Mouse (Mus musculus): ENCODE measurements around the gene Cdca4.
"Not testable (repeated sequence)": the region's sequence is repeated elsewhere in the genome, so short reads cannot be mapped to it uniquely, and the experiment has no call there.

Gene Cdca4

DNA sequence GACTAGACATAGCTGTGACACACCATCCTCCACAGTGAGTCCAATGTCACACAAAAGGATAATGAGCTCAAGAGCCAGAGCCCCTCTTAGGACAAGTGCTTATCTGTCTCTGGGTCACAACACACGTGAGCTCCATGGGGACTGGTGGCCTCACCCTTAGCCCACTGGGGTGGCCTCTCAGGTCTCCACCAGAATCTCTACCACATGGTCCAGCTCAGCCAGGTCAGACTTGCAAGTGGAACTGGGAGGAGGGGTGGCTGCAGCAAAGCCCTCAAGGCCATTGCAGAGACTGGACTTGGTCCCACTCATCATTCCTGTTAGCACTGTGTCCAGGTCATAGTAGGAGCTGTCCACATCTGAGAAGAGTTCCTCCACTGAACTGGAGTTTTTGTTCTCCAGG is 8.0 kb downstream of the Cdca4 start:
- H3K27me3 ChIP-seq (ENCODE audit: control insufficient read depth, insufficient read depth, low read length, poor library complexity, severe bottlenecking) = no peaks in the 10 kb centered on the region
- peaks cover 7% of the 10 kb centered on the region for H3K36me3 ChIP-seq (ENCODE audit: control insufficient read depth, insufficient read depth, low read length, poor library complexity, severe bottlenecking)
- DNase-seq (ENCODE audit: low read depth, low spot score) = no peak

DNA sequence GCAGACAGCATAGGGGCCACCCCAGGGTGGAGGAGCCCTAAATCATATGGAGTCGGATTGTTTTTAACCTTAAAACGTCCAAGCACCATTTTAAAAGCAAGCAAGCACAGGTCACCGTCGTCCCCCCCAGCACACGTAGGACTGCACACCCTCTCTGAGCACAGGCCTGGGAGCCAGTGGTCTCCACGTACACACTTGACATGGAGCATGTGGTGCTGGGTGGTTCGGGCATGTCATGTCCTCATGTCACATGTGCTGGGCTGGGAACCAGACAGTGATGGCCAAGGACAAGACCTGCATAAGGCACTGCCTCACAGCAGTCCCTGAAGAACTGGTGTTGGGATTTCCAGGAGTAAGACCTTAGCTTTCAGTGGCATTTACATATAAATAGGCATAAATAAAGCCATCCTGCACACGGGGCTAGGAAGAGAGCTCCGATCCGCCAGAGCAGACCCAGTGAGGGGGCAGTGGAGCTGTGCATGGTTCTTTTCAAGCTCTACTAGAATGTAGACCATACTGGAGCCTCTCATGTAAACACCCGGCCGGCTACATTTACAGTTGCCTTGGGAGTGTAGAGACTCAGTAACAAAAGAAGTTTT is 8.7 kb downstream of the Cdca4 start:
- Histone ChIP-seq H3K27me3 (ENCODE audit: control insufficient read depth, insufficient read depth, low read length, poor library complexity, severe bottlenecking) (no peaks in the 10 kb centered on the region), H3K36me3 (ENCODE audit: control insufficient read depth, insufficient read depth, low read length, poor library complexity, severe bottlenecking) (peaks cover 5% of the 10 kb centered on the region)
- no peak for DNase-seq (ENCODE audit: low read depth, low spot score)

DNA sequence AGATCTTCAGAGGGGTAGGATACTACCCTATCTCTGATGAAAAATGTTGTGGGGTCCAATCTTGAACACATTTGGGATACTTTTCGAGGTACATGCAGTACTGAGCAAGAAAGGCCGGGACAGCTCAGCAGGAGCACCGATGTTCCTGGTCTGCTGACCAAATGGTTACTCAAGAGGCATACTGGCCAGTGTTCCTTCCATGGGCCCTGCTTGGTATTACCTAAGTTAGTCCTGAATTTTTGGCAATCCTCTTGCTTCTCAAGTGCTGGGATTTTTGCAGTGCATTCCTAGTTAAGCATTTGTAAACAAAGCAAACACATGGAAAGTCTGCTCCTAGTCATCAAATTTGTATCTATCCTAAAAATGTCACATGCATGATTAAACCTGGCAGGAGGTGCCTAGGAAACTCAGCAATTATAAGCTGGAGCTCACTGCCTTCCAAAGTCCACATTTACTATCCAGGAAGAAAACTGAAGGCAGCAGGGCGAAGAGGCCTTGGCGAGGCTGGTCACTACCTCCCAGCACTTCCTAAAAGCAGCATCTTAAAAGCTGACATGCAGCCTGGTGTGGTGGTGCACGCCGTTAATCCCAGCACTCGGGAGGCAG is 10.1 kb downstream of the Cdca4 start:
- H3K36me3 ChIP-seq (ENCODE audit: control insufficient read depth, insufficient read depth, low read length, poor library complexity, severe bottlenecking) = peaks cover 5% of the 10 kb centered on the region
- H3K27me3 ChIP-seq (ENCODE audit: control insufficient read depth, insufficient read depth, low read length, poor library complexity, severe bottlenecking) = no peaks in the 10 kb centered on the region
- DNase-seq (ENCODE audit: low read depth, low spot score) = no peak

DNA sequence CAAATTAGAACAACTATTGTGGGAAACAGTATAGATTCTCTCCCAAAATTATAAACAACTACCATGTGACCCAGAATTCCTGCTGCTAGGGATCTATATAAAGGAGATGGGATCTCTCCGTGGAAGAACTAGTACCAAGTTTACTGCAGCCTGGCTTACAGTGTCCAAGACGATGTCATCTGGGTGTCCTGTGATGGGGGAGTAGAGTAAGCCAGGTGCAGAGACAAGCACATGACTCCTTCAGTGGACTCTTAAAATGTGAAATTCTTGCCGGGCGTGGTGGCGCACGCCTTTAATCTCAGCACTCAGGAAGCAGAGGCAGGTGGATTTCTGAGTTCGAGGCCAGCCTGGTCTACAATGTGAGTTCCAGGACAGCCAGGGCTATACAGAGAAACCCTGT is 12.4 kb downstream of the Cdca4 start:
- H3K27me3 ChIP-seq (ENCODE audit: control insufficient read depth, insufficient read depth, low read length, poor library complexity, severe bottlenecking); DNase-seq (ENCODE audit: low read depth, low spot score); H3K36me3 ChIP-seq (ENCODE audit: control insufficient read depth, insufficient read depth, low read length, poor library complexity, severe bottlenecking): not testable (repeated sequence)

DNA sequence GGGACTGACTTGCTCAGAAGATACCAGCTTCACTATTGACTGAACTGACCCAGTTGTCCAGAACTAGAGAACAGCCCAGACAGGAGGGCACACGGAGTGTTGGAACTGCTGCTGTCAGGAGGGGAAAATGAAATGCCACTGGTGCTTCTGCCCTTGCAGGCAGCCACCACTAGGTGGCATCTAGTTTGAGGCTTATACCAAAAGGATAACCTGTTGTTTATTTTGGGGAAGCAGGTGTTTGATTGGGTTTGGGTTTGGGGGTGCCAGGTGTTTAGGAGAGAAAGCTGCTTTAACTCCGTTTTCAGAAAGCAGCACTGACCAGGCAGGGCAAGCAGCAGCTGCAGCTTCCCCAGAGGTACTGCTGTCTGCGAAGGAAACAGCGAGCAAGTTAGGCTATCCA is 12.9 kb downstream of the Cdca4 start:
- DNase-seq (ENCODE audit: low read depth, low spot score) = peak; percentile 74
- peaks cover 4% of the 10 kb centered on the region for H3K36me3 ChIP-seq (ENCODE audit: control insufficient read depth, insufficient read depth, low read length, poor library complexity, severe bottlenecking)

DNA sequence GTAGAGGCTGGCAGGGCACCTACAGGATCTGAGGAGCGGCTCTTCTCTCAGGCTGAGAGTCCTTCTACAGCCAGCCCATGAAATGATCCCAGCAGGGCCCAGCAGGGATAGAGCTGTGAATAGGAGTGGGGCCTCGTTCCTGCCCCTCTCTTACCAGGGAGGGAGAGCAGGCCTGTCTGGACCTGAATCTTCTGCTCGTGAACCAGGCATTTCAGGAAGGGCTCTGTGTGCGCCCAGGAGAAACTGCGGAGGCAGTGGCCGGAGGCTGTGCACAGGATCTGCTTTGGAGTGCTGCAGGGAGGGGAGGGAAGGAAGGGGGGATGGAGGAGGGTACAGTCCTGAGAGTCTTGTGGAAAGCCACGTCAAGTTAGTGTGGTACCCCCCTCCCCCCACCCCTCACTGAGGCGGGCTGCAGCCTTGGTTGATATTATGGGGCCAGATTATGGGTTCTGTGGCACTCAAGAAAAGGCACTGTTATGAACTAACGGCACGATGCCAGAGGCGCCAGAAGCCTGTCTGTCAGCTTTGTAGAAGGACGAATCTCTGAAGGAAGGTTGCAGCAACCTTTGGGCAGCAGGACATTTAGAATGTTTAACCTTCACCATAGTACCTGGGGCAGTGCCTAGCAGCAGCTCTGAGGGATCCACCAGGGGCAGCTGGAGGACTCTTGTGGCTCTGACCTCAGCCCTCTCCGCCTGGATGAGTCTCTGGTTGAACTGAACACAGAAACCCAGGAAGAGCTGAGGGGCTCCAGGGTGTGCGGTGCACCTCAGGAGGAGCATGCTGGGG is 14.3 kb downstream of the Cdca4 start:
- H3K36me3 ChIP-seq (ENCODE audit: control insufficient read depth, insufficient read depth, low read length, poor library complexity, severe bottlenecking) = peaks cover 2% of the 10 kb centered on the region
- H3K27me3 ChIP-seq (ENCODE audit: control insufficient read depth, insufficient read depth, low read length, poor library complexity, severe bottlenecking) = no peaks in the 10 kb centered on the region
- no peak for DNase-seq (ENCODE audit: low read depth, low spot score)

More for the DNA sequence above, 12.9 kb downstream of the Cdca4 start:
- no peaks in the 10 kb centered on the region for H3K27me3 ChIP-seq (ENCODE audit: control insufficient read depth, insufficient read depth, low read length, poor library complexity, severe bottlenecking)

DNA sequence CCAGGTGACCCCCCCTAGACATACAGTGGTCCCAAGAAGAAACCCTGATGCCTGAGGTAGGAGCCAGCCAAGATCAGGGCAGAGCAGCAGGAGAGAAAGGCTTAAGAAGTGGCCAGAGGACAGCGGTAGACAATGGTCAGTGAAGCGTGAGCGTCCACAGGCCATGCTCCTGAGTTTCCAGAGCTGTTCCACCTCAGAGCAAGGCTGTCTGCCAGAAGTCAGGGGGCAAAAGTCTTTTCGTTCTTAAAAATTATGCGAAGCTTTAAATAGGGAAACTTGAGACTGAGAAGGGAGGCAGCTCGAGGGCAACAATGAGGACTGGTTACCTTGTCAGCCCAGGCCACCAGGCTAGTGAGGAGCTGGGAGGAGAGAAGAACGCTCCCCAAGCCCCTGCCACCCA is 15.9 kb downstream of the Cdca4 start:
- no peaks in the 10 kb centered on the region for H3K27me3 ChIP-seq (ENCODE audit: control insufficient read depth, insufficient read depth, low read length, poor library complexity, severe bottlenecking)
- H3K36me3 ChIP-seq (ENCODE audit: control insufficient read depth, insufficient read depth, low read length, poor library complexity, severe bottlenecking) = no peaks in the 10 kb centered on the region; the same call in none of the 2 replicates

DNA sequence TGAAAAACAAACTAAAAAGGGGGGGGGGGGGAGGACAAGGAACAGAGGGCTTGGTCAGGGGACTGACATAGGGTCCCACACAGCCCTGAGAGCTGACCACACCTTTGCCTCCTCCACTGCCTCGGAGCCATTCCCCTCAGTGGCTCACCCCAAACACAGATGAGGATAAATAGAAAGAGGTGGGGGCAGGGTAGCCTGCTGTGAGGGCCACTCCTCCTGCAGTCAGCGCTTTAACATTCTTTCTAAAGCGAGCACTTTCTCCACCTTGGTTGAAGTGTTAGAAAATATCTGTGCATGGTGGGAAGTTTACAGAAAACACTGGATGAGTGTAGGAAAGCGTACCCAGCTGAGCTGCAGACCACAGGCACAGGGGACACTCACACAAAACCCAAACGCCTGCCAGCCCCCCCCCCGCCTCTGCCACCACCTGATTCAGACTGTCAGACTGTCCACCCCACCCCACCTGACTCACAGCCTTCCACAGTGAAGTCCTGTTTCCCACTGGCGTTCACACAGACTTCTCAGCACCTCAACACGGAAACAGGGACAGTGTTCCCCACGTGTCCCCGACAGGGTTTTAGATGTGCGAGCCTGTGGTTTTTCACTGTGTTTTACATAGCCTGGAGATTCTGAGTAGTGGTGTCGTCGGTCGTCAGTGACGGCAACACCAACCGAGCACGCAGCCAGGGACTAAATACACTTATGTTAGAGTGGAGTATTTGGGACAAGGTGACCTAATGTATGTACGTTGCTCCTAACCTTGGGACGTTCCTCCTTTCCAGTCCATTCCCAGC is 18.9 kb downstream of the Cdca4 start:
- H3K36me3 ChIP-seq (ENCODE audit: control insufficient read depth, insufficient read depth, low read length, poor library complexity, severe bottlenecking) = no peaks in the 10 kb centered on the region
- H3K27me3 ChIP-seq (ENCODE audit: control insufficient read depth, insufficient read depth, low read length, poor library complexity, severe bottlenecking) = no peaks in the 10 kb centered on the region
- DNase-seq (ENCODE audit: low read depth, low spot score) = no peak

More for the DNA sequence above, 15.9 kb downstream of the Cdca4 start:
- no peak for DNase-seq (ENCODE audit: low read depth, low spot score)

DNA sequence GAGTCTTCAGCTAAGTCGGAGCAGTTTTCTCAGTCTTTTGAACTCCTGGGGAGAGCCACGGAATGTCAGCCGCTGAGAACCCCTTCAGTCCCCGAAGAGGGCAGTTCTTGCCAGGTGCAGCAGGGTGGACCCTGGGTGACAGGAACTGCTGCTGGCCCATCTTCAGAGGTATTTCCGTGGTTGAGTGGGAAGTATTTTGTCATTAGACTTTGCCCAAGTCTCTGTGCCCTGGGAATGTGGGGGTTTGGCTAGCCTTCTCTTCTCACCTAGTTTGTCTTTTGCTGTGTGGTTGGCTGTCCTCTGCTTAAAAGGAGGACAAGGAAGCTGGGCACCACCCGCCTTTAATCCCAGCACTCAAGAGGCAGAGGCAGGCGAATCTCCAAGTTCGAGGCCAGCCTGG is 19.6 kb downstream of the Cdca4 start:
- DNase-seq (ENCODE audit: low read depth, low spot score) = no peak
- H3K36me3 ChIP-seq (ENCODE audit: control insufficient read depth, insufficient read depth, low read length, poor library complexity, severe bottlenecking) = no peaks in the 10 kb centered on the region

DNA sequence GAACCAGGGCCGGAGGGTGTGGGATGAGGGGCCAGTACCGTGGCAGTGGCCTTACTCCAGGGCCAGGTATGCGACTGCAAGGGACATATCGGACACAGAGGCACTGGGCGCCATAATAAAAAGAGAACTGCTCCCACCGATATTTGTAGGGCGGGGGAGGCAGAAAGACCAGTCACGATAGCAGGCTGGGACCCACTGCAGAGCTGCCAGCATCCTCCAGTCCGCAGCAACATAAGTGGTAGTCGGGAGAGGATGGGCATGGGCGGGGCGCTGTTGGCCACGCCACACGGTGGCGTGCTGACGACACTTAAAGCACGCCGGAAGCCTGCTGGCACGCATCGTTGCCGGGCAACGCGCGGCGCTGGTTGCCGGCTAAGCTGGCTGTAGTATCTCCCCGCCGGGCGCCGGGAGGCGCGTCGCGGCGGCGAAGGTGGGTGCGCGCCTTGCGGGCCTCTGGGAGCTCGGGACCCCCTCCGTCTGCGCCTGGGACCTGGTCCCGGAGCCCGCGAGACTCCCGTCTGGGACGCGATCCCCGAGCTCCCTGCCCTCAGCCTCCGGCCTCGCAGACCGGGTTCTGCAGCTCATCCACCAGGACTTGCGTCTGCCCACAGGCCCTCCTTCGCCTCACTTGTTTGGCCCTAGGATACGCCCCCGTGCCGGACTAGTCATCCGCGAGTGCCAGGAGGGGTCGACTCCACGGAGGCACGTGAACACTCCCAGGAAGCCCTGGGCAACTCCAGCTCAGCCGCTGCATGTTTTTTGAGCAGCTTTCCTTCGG is 20.4 kb downstream of the Cdca4 start, which contains the start of gene Clba1:
Gene Clba1 (plus strand): TSS at position 351 of the 778 bp plus-strand sequence.
- Histone ChIP-seq H3K36me3 (ENCODE audit: control insufficient read depth, insufficient read depth, low read length, poor library complexity, severe bottlenecking) (no peaks in the 10 kb centered on the region), H3K27me3 (ENCODE audit: control insufficient read depth, insufficient read depth, low read length, poor library complexity, severe bottlenecking) (no peaks in the 10 kb centered on the region)
- peak; percentile 94 for DNase-seq (ENCODE audit: low read depth, low spot score)

More for the DNA sequence above, 19.6 kb downstream of the Cdca4 start:
- no peaks in the 10 kb centered on the region for H3K27me3 ChIP-seq (ENCODE audit: control insufficient read depth, insufficient read depth, low read length, poor library complexity, severe bottlenecking)

DNA sequence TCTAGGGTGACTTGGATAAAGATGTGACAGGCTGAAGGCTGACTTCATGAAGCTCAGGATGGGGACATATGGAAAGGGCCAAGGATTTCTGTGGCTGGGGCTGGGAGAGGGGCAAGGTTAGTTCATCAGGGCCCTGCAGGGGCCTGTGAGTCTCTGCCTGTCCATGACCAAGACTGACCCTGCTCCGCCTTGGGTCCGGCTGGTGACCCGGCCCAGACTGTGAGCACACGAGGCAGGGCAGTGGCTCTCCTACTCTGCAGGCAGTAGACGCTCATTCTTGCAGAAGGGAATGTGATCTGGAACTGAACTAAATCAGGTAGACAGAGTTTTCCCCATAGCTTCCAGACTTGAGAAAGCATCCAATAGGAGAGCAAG is 21.0 kb downstream of the Cdca4 start:
- Histone ChIP-seq H3K27me3 (ENCODE audit: control insufficient read depth, insufficient read depth, low read length, poor library complexity, severe bottlenecking) (no peaks in the 10 kb centered on the region), H3K36me3 (ENCODE audit: control insufficient read depth, insufficient read depth, low read length, poor library complexity, severe bottlenecking) (no peaks in the 10 kb centered on the region)
- DNase-seq (ENCODE audit: low read depth, low spot score) = no peak

DNA sequence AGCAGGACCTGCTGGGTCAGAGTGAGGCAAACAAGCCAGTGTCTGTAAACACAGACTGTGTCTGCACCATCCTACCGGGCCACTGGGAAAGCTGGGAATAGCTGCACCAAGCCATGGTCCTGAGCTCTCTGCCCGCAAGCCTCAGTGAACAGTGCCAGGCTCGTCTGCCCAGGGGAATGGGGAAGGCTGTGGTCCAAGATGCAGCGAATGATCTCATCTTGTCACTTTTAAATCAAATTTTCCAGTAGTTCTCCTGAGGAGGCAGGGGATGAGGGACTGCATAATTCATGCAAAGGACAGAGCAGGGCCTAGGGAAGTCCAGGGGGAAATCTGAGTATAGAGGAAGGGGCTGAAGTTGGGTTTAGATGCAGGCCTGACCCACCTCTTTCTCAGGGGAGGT is 21.4 kb downstream of the Cdca4 start:
- DNase-seq (ENCODE audit: low read depth, low spot score) = no peak
- Histone ChIP-seq H3K36me3 (ENCODE audit: control insufficient read depth, insufficient read depth, low read length, poor library complexity, severe bottlenecking) (no peaks in the 10 kb centered on the region), H3K27me3 (ENCODE audit: control insufficient read depth, insufficient read depth, low read length, poor library complexity, severe bottlenecking) (no peaks in the 10 kb centered on the region)

DNA sequence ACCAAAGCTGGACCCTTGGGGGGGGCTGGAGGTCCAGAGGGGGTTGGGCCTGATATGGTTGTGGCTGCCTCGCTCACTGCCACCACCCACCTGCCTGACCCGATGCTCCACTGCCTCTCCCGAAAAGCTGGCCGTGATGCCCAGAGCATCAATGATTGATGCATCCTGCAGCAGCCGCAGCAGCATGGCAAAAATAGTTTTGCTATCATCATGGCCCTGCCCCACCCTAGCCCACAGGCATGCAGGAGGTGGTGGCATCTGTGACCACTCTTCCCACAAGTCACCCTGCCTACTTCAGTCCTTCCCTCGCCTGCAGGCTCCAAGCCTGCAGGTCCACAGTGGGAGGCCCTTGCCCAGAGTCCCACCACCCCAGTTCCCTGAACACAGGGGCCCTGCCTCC is 23.2 kb downstream of the Cdca4 start:
- no peaks in the 10 kb centered on the region for H3K36me3 ChIP-seq (ENCODE audit: control insufficient read depth, insufficient read depth, low read length, poor library complexity, severe bottlenecking)
- DNase-seq (ENCODE audit: low read depth, low spot score) = no peak
- no peaks in the 10 kb centered on the region; the same call in 1 of the 2 replicates for H3K27me3 ChIP-seq (ENCODE audit: control insufficient read depth, insufficient read depth, low read length, poor library complexity, severe bottlenecking)

DNA sequence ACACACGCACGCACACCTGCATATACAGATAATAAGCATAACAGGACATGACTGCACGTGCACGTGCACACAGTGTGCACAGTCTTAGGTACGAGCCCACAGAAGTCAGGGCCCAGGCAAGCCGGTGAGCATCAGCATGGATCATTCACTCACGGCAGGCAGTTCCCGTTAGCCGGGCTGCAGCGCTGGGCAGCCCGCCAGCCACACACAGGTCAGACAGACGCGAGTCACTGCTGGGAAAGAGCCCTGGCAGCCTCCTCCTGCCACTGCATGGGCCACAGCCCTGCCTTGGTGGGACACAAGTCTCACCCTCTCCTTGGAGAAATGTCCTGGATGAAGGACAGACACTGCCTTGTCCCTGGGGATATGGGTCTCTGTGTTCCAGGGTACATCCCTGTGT is 25.2 kb downstream of the Cdca4 start:
- H3K27me3 ChIP-seq (ENCODE audit: control insufficient read depth, insufficient read depth, low read length, poor library complexity, severe bottlenecking) = no peaks in the 10 kb centered on the region; the same call in 1 of the 2 replicates
- DNase-seq (ENCODE audit: low read depth, low spot score) = no peak
- H3K36me3 ChIP-seq (ENCODE audit: control insufficient read depth, insufficient read depth, low read length, poor library complexity, severe bottlenecking) = no peaks in the 10 kb centered on the region

Measured in splenic B cell, adult 2 months (primary cell).